Mouse (Mus musculus): ENCODE results near the gene Pym1.

DNA sequence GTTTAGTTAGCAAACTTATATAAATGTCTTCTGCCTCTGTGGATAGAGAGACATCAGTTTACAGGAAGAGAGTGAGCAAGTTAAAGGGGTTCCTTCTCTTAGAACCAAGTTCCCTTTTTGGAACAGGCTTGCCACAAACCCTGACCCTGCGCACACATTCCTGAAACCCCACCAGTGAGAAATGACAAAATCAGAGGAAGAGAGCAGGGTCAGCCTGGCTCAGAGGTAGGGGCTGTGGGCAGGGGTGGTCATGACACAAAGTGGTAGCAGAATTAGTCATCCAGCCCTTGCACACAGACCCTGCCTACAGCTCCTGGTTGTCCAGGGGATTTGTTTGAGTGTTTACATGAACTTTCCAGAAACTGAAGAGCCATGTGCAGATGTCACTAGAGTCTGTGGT lies 32.5 kb downstream of the Pym1 start:
- TF ChIP-seq CTCF (IDR thresholded peaks at IDR 0.05; ENCODE audit: borderline replicate concordance, insufficient read depth, low read length), result no peak
- TF ChIP-seq POLR2A (IDR thresholded peaks at IDR 0.05; ENCODE audit: low read depth, low read length), result no peak

Measured in embryonic fibroblast, embryonic 13.5 days (primary cell).